Mouse (Mus musculus) C2C12 (cell line): ENCODE results near the gene Ciita.

Experiments used
- CEBPB ChIP-seq: IDR thresholded peaks from one replicate; pipeline ENCODE4 v1.6.1; 2011; ENCODE audit warnings: low read depth, mild to moderate bottlenecking, control low read depth, moderate library complexity
- CTCF ChIP-seq: IDR thresholded peaks from one replicate; pipeline ENCODE4 v1.5.1; 2011; ENCODE audit not compliant: control insufficient read depth, insufficient read depth, insufficient read length
- FOSL1 ChIP-seq: IDR thresholded peaks from one replicate; pipeline ENCODE4 v1.8.0; 2011; ENCODE audit warnings: mild to moderate bottlenecking, low read length; ENCODE audit not compliant: poor library complexity, insufficient read depth, severe bottlenecking
- MAX ChIP-seq: IDR thresholded peaks from one replicate; pipeline ENCODE4 v1.6.1; 2011; ENCODE audit warnings: mild to moderate bottlenecking, control low read depth
- MYOD1 ChIP-seq: IDR thresholded peaks from one replicate; pipeline ENCODE4 v1.6.1; 2011; ENCODE audit warnings: low read depth; ENCODE audit not compliant: control insufficient read depth, insufficient read length
- MYOG ChIP-seq: IDR thresholded peaks from one replicate; pipeline ENCODE4 v1.6.1; 2011; ENCODE audit not compliant: control insufficient read depth, insufficient read length; ENCODE audit errors: extremely low read depth
- USF1 ChIP-seq: IDR thresholded peaks from one replicate; pipeline ENCODE4 v1.6.1; 2011; ENCODE audit warnings: low read depth, mild to moderate bottlenecking, control low read depth, moderate library complexity

- TF ChIP-seq CTCF (no peak), CEBPB (no peak), MAX (no peak), FOSL1 (no peak), USF1 (no peak), MYOG (no peak), MYOD1 (no peak)
Measured at GRCm38 (mm10) chr16:10487895-10488493, 8.1 kb downstream of the Ciita start.
